Mouse (Mus musculus) cerebellum, adult 8-10 months (tissue): ENCODE data around the gene Rbpjl.

Experiments used
- DNase-seq: peaks from one replicate; pipeline ENCODE4 v3.0.0; 2022

Rbpjl gene

GRCm38 (mm10) chr2:164431676-164432465 lies 28.9 kb downstream of the Rbpjl start:
- no peak for DNase-seq

GRCm38 (mm10) chr2:164432541-164433191 lies 29.7 kb downstream of the Rbpjl start:
- DNase-seq, result no peak

- DNase-seq, result no peak
Measured at GRCm38 (mm10) chr2:164433278-164433895, 30.4 kb downstream of the Rbpjl start.

- DNase-seq, result no peak
Measured at GRCm38 (mm10) chr2:164434681-164435080, 31.7 kb downstream of the Rbpjl start.

GRCm38 (mm10) chr2:164435216-164436090 lies 32.5 kb downstream of the Rbpjl start:
- DNase-seq, result no peak

- DNase-seq, result no peak
Measured at GRCm38 (mm10) chr2:164436215-164436913, 33.4 kb downstream of the Rbpjl start.

GRCm38 (mm10) chr2:164436961-164437360 lies 34.0 kb downstream of the Rbpjl start:
- no peak for DNase-seq

GRCm38 (mm10) chr2:164437710-164438109 lies 34.8 kb downstream of the Rbpjl start:
- DNase-seq, result no peak

GRCm38 (mm10) chr2:164438257-164438656 lies 35.3 kb downstream of the Rbpjl start:
- DNase-seq, result no peak

- no peak for DNase-seq
Measured at GRCm38 (mm10) chr2:164439001-164439421, 36.1 kb downstream of the Rbpjl start.

GRCm38 (mm10) chr2:164440314-164440713 lies 37.4 kb downstream of the Rbpjl start:
- DNase-seq, result no peak

GRCm38 (mm10) chr2:164441155-164441554 lies 38.2 kb downstream of the Rbpjl start:
- DNase-seq, result no peak

- no peak for DNase-seq
Measured at GRCm38 (mm10) chr2:164441731-164442130, 38.8 kb downstream of the Rbpjl start.

- DNase-seq, result no peak
Measured at GRCm38 (mm10) chr2:164442315-164443050, 39.5 kb downstream of the Rbpjl start.

GRCm38 (mm10) chr2:164443051-164443437 lies 40.1 kb downstream of the Rbpjl start:
- no peak for DNase-seq

- DNase-seq, result no peak
Measured at GRCm38 (mm10) chr2:164443460-164444000, 40.6 kb downstream of the Rbpjl start, which contains the start of gene Sdc4. Gene Sdc4 (minus strand): TSS chr2:164443887.

GRCm38 (mm10) chr2:164444701-164445100 lies 41.8 kb downstream of the Rbpjl start:
- no peak for DNase-seq

- no peak for DNase-seq
Measured at GRCm38 (mm10) chr2:164445399-164446085, 42.6 kb downstream of the Rbpjl start.

GRCm38 (mm10) chr2:164446086-164446469 lies 43.1 kb downstream of the Rbpjl start:
- no peak for DNase-seq

- no peak for DNase-seq
Measured at GRCm38 (mm10) chr2:164448140-164448539, 45.2 kb downstream of the Rbpjl start.

GRCm38 (mm10) chr2:164448921-164449320 lies 46.0 kb downstream of the Rbpjl start:
- no peak for DNase-seq
